Mouse (Mus musculus): ENCODE data around the gene Kcnj5.

The Kcnj5 gene

GRCm38 (mm10) chr9:32344051-32344450, at the start of gene Kcnj5:
Gene Kcnj5, minus strand, starts transcription at chr9:32344350.
- DNase-seq (ENCODE audit: low spot score): no peak

- no peak for DNase-seq (ENCODE audit: low spot score)
Observed at GRCm38 (mm10) chr9:32392716-32393115, 48.6 kb upstream of the Kcnj5 start.

GRCm38 (mm10) chr9:32391701-32392100, 47.6 kb upstream of the Kcnj5 start:
- no peak for DNase-seq (ENCODE audit: low spot score)

- no peak for DNase-seq (ENCODE audit: low spot score)
Observed at GRCm38 (mm10) chr9:32391092-32391491, 46.9 kb upstream of the Kcnj5 start.

GRCm38 (mm10) chr9:32388120-32388519, 44.0 kb upstream of the Kcnj5 start:
- DNase-seq (ENCODE audit: low spot score): no peak

- DNase-seq (ENCODE audit: low spot score): no peak
Observed at GRCm38 (mm10) chr9:32384906-32385305, 40.8 kb upstream of the Kcnj5 start.

- DNase-seq (ENCODE audit: low spot score): no peak
Observed at GRCm38 (mm10) chr9:32376863-32377590, 32.9 kb upstream of the Kcnj5 start.

- no peak for DNase-seq (ENCODE audit: low spot score)
Observed at GRCm38 (mm10) chr9:32376031-32376430, 31.9 kb upstream of the Kcnj5 start.

GRCm38 (mm10) chr9:32373656-32374055, 29.5 kb upstream of the Kcnj5 start:
- DNase-seq (ENCODE audit: low spot score): no peak

GRCm38 (mm10) chr9:32372202-32372601, 28.1 kb upstream of the Kcnj5 start, which contains the start of gene Kcnj1:
Gene Kcnj1, plus strand, starts transcription at chr9:32372493.
- no peak for DNase-seq (ENCODE audit: low spot score)

- no peak for DNase-seq (ENCODE audit: low spot score)
Observed at GRCm38 (mm10) chr9:32369388-32369787, 25.2 kb upstream of the Kcnj5 start.

GRCm38 (mm10) chr9:32368812-32369211, 24.7 kb upstream of the Kcnj5 start:
- DNase-seq (ENCODE audit: low spot score): no peak

GRCm38 (mm10) chr9:32360770-32361169, 16.6 kb upstream of the Kcnj5 start:
- no peak for DNase-seq (ENCODE audit: low spot score)

GRCm38 (mm10) chr9:32350332-32350731, 6.2 kb upstream of the Kcnj5 start:
- DNase-seq (ENCODE audit: low spot score): peak; percentile 45

- no peak for DNase-seq (ENCODE audit: low spot score)
Observed at GRCm38 (mm10) chr9:32349344-32349743, 5.2 kb upstream of the Kcnj5 start.

GRCm38 (mm10) chr9:32348096-32348495, 3.9 kb upstream of the Kcnj5 start:
- no peak for DNase-seq (ENCODE audit: low spot score)

- DNase-seq (ENCODE audit: low spot score): no peak
Observed at GRCm38 (mm10) chr9:32344489-32344888, 339 bp upstream of the Kcnj5 start.

GRCm38 (mm10) chr9:32342929-32343328, 1.2 kb downstream of the Kcnj5 start:
- DNase-seq (ENCODE audit: low spot score): no peak

- DNase-seq (ENCODE audit: low spot score): no peak
Observed at GRCm38 (mm10) chr9:32340831-32341230, 3.3 kb downstream of the Kcnj5 start.

- no peak for DNase-seq (ENCODE audit: low spot score)
Observed at GRCm38 (mm10) chr9:32335389-32336150, 8.6 kb downstream of the Kcnj5 start.

- DNase-seq (ENCODE audit: low spot score): no peak
Observed at GRCm38 (mm10) chr9:32331162-32331561, 13.0 kb downstream of the Kcnj5 start.

- DNase-seq (ENCODE audit: low spot score): no peak
Observed at GRCm38 (mm10) chr9:32328777-32329176, 15.4 kb downstream of the Kcnj5 start.

- no peak for DNase-seq (ENCODE audit: low spot score)
Observed at GRCm38 (mm10) chr9:32323610-32324009, 20.5 kb downstream of the Kcnj5 start.

All from ovary, postnatal 36 days (tissue).